Comparison of ENCODE assay signal across 9 mouse cellular contexts in genomic region chr11:103246731-103247290, GRCm38 (mm10). TPM values are rescaled to one million over a fixed set of nuclear protein-coding genes. Genes with fewer than 3 reads are reported as not detected.
DNase-seq lines count a peak whose midpoint lies in the region; ATAC-seq and TF ChIP-seq lines count a peak whose summit lies in the region.
"Had no signal": no experiment of that assay in that cellular context is flagged by ENCODE, and none has a peak within 500 bp of the region (broad histone marks: within the 10 kb centered on the region; RNA-seq: fewer than 3 reads in every experiment).

No protein-coding gene starts in this region.

- peak overlapping the region; percentile 58 for H3K27ac ChIP-seq in heart, postnatal 0 days (ENCODE audit: low read depth)
- H3K27ac ChIP-seq in spleen, adult 2 months (ENCODE audit: insufficient read depth, low read length): peak overlapping the region; percentile 31; the same call in 1 of the 2 replicates
- peak overlapping the region; percentile 14 for H3K27ac ChIP-seq in intestine, embryonic 16.5 days (ENCODE audit: low read length)
- peak overlapping the region; percentile 79 for H3K27ac ChIP-seq in stomach, postnatal 0 days (replicated peaks)

- 34% methylated on average over 4 of the region's 4 CpGs for WGBS in heart, postnatal 0 days
- 62% methylated on average over 4 of the region's 4 CpGs for WGBS in spleen, adult 2 months
- 48% methylated on average over 4 of the region's 4 CpGs for WGBS in intestine, embryonic 16.5 days
- WGBS in stomach, postnatal 0 days: 24% methylated on average over 4 of the region's 4 CpGs

- no peaks in the 10 kb centered on the region for H3K9me3 ChIP-seq in heart, postnatal 0 days (replicated peaks; ENCODE audit: control insufficient read depth, low read length)
- no peaks in the 10 kb centered on the region for H3K9me3 ChIP-seq in intestine, embryonic 16.5 days (ENCODE audit: control insufficient read depth, low read length)
- H3K9me3 ChIP-seq in stomach, postnatal 0 days (ENCODE audit: control insufficient read depth, low read length): no peaks in the 10 kb centered on the region

- H3K4me2 ChIP-seq in heart, postnatal 0 days (ENCODE audit: low read depth, low read length): no peak overlapping the region; the same call in 1 of the 2 replicates
- no peak overlapping the region for H3K4me2 ChIP-seq in intestine, embryonic 16.5 days (ENCODE audit: low read depth, low read length)
- peak overlapping the region; percentile 8; the same call in 1 of the 2 replicates for H3K4me2 ChIP-seq in stomach, postnatal 0 days (replicated peaks; ENCODE audit: low read depth)

- ATAC-seq in heart, postnatal 0 days (ENCODE audit: insufficient read depth, low read depth): peak; percentile 12
- ATAC-seq in intestine, embryonic 16.5 days: peak; percentile 24; the same call in 1 of the 2 replicates
- peak; percentile 45; the same call in 1 of the 2 replicates for ATAC-seq in stomach, postnatal 0 days (ENCODE audit: low FRiP score, low TSS enrichment)

- no peak overlapping the region for H3K4me3 ChIP-seq in heart, postnatal 0 days (ENCODE audit: low read depth, low read length)
- H3K4me3 ChIP-seq in spleen, adult 2 months (ENCODE audit: extremely low read depth, insufficient read depth, insufficient read length): no peak overlapping the region
- H3K4me3 ChIP-seq in intestine, embryonic 16.5 days (ENCODE audit: low read length): no peak overlapping the region
- H3K4me3 ChIP-seq in stomach, postnatal 0 days (ENCODE audit: low read depth, low read length): no peak overlapping the region

- DNase-seq in heart, postnatal 0 days (ENCODE audit: low spot score): no peak
- no peak for DNase-seq in heart, adult 8-10 months (ENCODE audit: low spot score)
- DNase-seq in spleen, adult 2 months (ENCODE audit: low read depth in 1 of 2, low spot score in 2 of 2): no peak
- DNase-seq in spleen, postnatal 36 days (ENCODE audit: low spot score in 2 of 2): no peak
- no peak for DNase-seq in stomach, postnatal 0 days (ENCODE audit: low spot score)
- no peak for DNase-seq in embryo, embryonic 10.5 days (ENCODE audit: low spot score)
- DNase-seq in left cerebral cortex, postnatal 36 days (ENCODE audit: low spot score in 2 of 2): no peak

- TF ChIP-seq POLR2A in spleen, adult 2 months (IDR thresholded peaks at IDR 0.05; ENCODE audit: low read depth, low read length): no peak

- no peak for TF ChIP-seq CTCF in heart, postnatal 0 days (IDR thresholded peaks at IDR 0.05; ENCODE audit: low read depth)
- TF ChIP-seq CTCF in spleen, adult 2 months (IDR thresholded peaks at IDR 0.05; ENCODE audit: extremely low read depth, insufficient read depth, insufficient read length, insufficient replicate concordance): no peak
- no peak for TF ChIP-seq CTCF in stomach, postnatal 0 days (IDR thresholded peaks at IDR 0.05; ENCODE audit: low read depth)

- intact Hi-C loops in left cerebral cortex, postnatal 36 days (cut with DNase I): no loop called here

- no peak for TF ChIP-seq EP300 in heart, postnatal 0 days (IDR thresholded peaks at IDR 0.05; ENCODE audit: low read depth)
- no peak for TF ChIP-seq EP300 in stomach, postnatal 0 days (optimal IDR thresholded peaks at IDR 0.05)

- peaks cover 43% of the 10 kb centered on the region for H3K4me1 ChIP-seq in heart, postnatal 0 days (ENCODE audit: control insufficient read depth, insufficient read depth)
- peaks cover 36% of the 10 kb centered on the region; the same call in 1 of the 2 replicates for H3K4me1 ChIP-seq in spleen, adult 2 months (ENCODE audit: control insufficient read depth, insufficient read depth, insufficient read length)
- peaks cover 25% of the 10 kb centered on the region for H3K4me1 ChIP-seq in intestine, embryonic 16.5 days (ENCODE audit: control insufficient read depth, insufficient read depth, low read length)
- peaks cover 14% of the 10 kb centered on the region for H3K4me1 ChIP-seq in stomach, postnatal 0 days (replicated peaks; ENCODE audit: control insufficient read depth, insufficient read depth)

- H3K9ac ChIP-seq in heart, postnatal 0 days (replicated peaks; ENCODE audit: low read depth, low read length): no peak overlapping the region
- H3K9ac ChIP-seq in intestine, embryonic 16.5 days (ENCODE audit: low read depth, low read length): no peak overlapping the region
- no peak overlapping the region; the same call in 1 of the 2 replicates for H3K9ac ChIP-seq in stomach, postnatal 0 days (ENCODE audit: low read length)

- no peaks in the 10 kb centered on the region for H3K36me3 ChIP-seq in heart, postnatal 0 days (replicated peaks; ENCODE audit: control insufficient read depth, insufficient read depth, low read length)
- H3K36me3 ChIP-seq in spleen, adult 2 months (ENCODE audit: control insufficient read depth, insufficient read depth, low read length): peaks cover 3% of the 10 kb centered on the region
- H3K36me3 ChIP-seq in intestine, embryonic 16.5 days (ENCODE audit: control insufficient read depth, insufficient read depth, low read length): no peaks in the 10 kb centered on the region
- H3K36me3 ChIP-seq in stomach, postnatal 0 days (ENCODE audit: control insufficient read depth, insufficient read depth, low read length): no peaks in the 10 kb centered on the region

- no peaks in the 10 kb centered on the region for H3K27me3 ChIP-seq in heart, postnatal 0 days (ENCODE audit: control insufficient read depth, insufficient read depth, low read length)
- no peaks in the 10 kb centered on the region for H3K27me3 ChIP-seq in spleen, adult 2 months (ENCODE audit: control insufficient read depth, insufficient read depth, low read length)
- H3K27me3 ChIP-seq in intestine, embryonic 16.5 days (replicated peaks; ENCODE audit: control insufficient read depth, insufficient read depth, low read length): no peaks in the 10 kb centered on the region
- no peaks in the 10 kb centered on the region for H3K27me3 ChIP-seq in stomach, postnatal 0 days (ENCODE audit: control insufficient read depth, insufficient read depth, low read length)

RNA-seq across cellular contexts. Expression of gene Map3k14, which starts 20.5 kb away (rescaled TPM):
- total RNA-seq in heart, postnatal 0 days (2014; rRNA removed; ENCODE audit: low replicate concordance): 4.4 and 9.4 TPM in 2 replicates
- polyA plus RNA-seq in heart, postnatal 0 days (2015; fragmentation: Nextera tagmentation; extraction: Ambion mirVana): 1.3 and 1.4 TPM in 2 replicates
- total RNA-seq in heart, adult 8-10 months (2022): 1 to 10 TPM; 2.7 to 3.9 (median 3.6) TPM
- 49.6 and 57.7 TPM in 2 replicates for polyA plus RNA-seq in spleen, adult 2 months (2012; rRNA removed)
- 3.1 TPM in 2 replicates for polyA plus RNA-seq in intestine, embryonic 16.5 days (2015; fragmentation: Nextera tagmentation; extraction: Ambion mirVana)
- polyA plus RNA-seq in stomach, postnatal 0 days (2015; fragmentation: Nextera tagmentation; extraction: Ambion mirVana): 1.6 TPM in 2 replicates
- total RNA-seq in left cerebral cortex, postnatal 36 days (2021): 1 to 10 TPM; 3.1 to 4.0 TPM

RNA-seq across cellular contexts. Expression of gene Spata32, which starts 28.6 kb away (rescaled TPM):
- not detected in 2 replicates for total RNA-seq in heart, postnatal 0 days (2014; rRNA removed; ENCODE audit: low replicate concordance)
- not detected in 2 replicates for polyA plus RNA-seq in heart, postnatal 0 days (2015; fragmentation: Nextera tagmentation; extraction: Ambion mirVana)
- not detected for total RNA-seq in heart, adult 8-10 months (2022)
- polyA plus RNA-seq in spleen, adult 2 months (2012; rRNA removed): not detected in 2 replicates
- not detected in 2 replicates for polyA plus RNA-seq in intestine, embryonic 16.5 days (2015; fragmentation: Nextera tagmentation; extraction: Ambion mirVana)
- not detected in 2 replicates for polyA plus RNA-seq in stomach, postnatal 0 days (2015; fragmentation: Nextera tagmentation; extraction: Ambion mirVana)
- total RNA-seq in left cerebral cortex, postnatal 36 days (2021): 1 to 10 TPM; 2.0 to 2.4 TPM
- polyA plus RNA-seq: forebrain, embryonic 11.5 days had no signal

RNA-seq across cellular contexts. Expression of gene 1700023F06Rik, which starts 38.5 kb away (rescaled TPM):
- not detected in 2 replicates for total RNA-seq in heart, postnatal 0 days (2014; rRNA removed; ENCODE audit: low replicate concordance)
- polyA plus RNA-seq in heart, postnatal 0 days (2015; fragmentation: Nextera tagmentation; extraction: Ambion mirVana): 0.10 TPM in 1 of 2 replicates, not detected in the other
- not detected for total RNA-seq in heart, adult 8-10 months (2022)
- not detected in 2 replicates for polyA plus RNA-seq in spleen, adult 2 months (2012; rRNA removed)
- polyA plus RNA-seq in intestine, embryonic 16.5 days (2015; fragmentation: Nextera tagmentation; extraction: Ambion mirVana): 0.57 and 0.83 TPM in 2 replicates
- polyA plus RNA-seq in stomach, postnatal 0 days (2015; fragmentation: Nextera tagmentation; extraction: Ambion mirVana): 1.0 and 1.7 TPM in 2 replicates
- total RNA-seq in left cerebral cortex, postnatal 36 days (2021): 1 to 10 TPM; 1.8 to 2.4 TPM

Comparison
In these comparisons a context has a peak if more than half of its experiments do, and no peak if none do; other contexts are left out.
1. H3K27ac ChIP-seq: peak in every context shown above with its lines; median percentile 79 in stomach, postnatal 0 days; 58 in heart, postnatal 0 days; 31 in spleen, adult 2 months; 14 in intestine, embryonic 16.5 days.
2. RNA of gene Map3k14, which starts 20.5 kb away (polyA plus RNA-seq): 49.6 to 57.7 TPM in spleen, adult 2 months; 3.1 TPM in intestine, embryonic 16.5 days, 1.6 TPM in stomach, postnatal 0 days and 1.3 to 1.4 TPM in heart, postnatal 0 days; every median in the first group is over 10 times any median in the second.
3. Peak in every context shown above with its lines, with median percentiles within 50 percentile points of each other: ATAC-seq.